Mouse (Mus musculus): ENCODE results near the gene Gm12355.
"Not testable (repeated sequence)": the region's sequence is repeated elsewhere in the genome, so short reads cannot be mapped to it uniquely, and the experiment has no call there.

Gene Gm12355

GRCm38 (mm10) chr11:98625611-98626410, at the start of gene Gm12355, which contains the start of gene Gsdma3:
TSS of gene Gm12355 (minus strand) at chr11:98625661.
TSS of gene Gsdma3 (plus strand) at chr11:98626360.
- DNase-seq (ENCODE audit: low read depth, low spot score), result no peak

DNA sequence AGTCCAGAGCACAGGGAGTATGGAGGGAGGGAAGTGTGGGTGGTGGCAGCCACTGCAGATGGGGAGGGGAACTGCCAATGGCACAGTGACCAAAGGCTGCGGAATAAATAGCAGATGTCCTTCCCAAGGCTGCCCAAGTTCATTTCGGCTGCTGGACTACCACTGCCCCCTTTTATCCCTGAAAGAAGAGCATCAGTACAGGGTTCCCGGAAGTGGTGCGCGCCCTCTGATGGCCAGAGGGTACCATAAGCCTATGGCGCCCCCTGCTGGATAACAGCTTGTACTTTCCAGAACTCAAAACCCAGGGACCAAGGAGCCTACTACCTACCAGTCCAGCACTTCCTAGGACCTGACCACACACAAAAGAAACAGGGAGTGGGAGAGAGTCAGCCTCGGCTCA, 47.7 kb upstream of the Gm12355 start:
- peak; percentile 57 for DNase-seq (ENCODE audit: low read depth, low spot score)

GRCm38 (mm10) chr11:98672482-98672881, 47.0 kb upstream of the Gm12355 start:
- no peak for DNase-seq (ENCODE audit: low read depth, low spot score)

GRCm38 (mm10) chr11:98671857-98672256, 46.4 kb upstream of the Gm12355 start:
- no peak for DNase-seq (ENCODE audit: low read depth, low spot score)

DNA sequence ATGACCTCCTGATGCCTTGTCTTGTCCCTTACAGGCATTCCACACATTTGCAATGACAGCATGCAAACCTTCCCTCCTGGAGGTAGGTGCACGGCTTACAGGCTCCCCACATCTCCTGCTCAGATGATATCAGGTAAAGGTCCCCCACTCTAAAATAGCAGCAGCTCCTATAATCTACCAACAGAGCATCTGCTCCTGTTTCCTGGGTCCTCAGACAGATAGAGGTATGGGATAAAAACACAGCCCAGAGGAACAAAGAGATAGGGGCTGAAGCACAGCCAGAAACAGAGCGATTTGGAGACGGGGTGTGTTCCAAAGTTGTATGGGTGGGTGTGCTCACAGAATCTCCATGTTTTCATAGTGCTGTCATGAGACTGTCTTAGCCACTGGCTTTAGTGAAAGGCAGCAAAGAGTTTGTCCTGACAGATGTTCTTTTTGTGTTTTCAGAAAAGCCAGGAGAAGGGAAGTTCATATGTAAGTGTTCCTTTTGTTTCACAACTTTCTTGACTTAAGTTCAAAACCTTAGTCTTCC, 45.9 kb upstream of the Gm12355 start:
- no peak for DNase-seq (ENCODE audit: low read depth, low spot score)

- DNase-seq (ENCODE audit: low read depth, low spot score), result no peak
Measured at GRCm38 (mm10) chr11:98668984-98669383, 43.5 kb upstream of the Gm12355 start.

DNA sequence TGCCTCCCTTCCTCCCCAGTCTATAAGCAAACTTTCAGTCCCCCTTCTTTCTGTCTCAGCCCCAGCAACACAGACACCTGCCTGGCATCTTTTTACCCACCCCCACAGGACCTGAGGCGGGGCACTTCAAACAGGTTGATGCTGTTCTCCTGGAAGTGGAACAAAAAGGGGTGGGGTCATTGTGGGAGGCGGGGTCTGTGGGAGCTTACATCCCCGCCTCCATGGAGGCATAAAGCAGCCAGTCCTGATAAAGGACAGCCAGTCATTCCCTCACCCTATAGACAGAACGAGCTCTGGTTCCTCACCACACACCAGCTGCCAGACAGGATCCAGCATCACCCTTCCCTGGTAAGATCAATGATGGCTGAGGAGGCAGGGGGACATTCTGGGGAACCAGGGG, 38.6 kb upstream of the Gm12355 start, which contains the start of gene Gsdma:
TSS of gene Gsdma (plus strand) at position 261 of the 400 bp plus-strand sequence.
- DNase-seq (ENCODE audit: low read depth, low spot score), result no peak

DNA sequence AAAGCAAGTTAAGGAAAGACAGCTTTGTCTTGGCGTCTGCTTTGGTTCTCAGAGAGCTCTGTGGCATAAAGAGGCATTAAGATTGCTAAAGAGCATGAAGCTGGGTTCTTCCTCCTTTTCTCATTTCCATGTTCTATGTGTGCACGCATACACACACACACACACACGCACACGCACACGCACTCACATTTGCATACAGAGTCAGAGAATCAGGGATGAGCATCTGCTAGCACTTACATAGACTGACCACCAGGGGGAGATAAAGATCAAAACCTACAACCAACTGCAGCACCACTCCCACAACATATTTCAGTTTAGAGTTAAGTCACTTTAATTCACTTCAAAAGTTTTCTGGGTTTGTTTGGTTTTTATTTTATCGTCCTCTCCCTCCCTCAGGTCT, 35.1 kb upstream of the Gm12355 start:
- peak; percentile 67 for DNase-seq (ENCODE audit: low read depth, low spot score)

GRCm38 (mm10) chr11:98655076-98655475, 29.6 kb upstream of the Gm12355 start:
- peak; percentile 26 for DNase-seq (ENCODE audit: low read depth, low spot score)

- DNase-seq (ENCODE audit: low read depth, low spot score), result no peak
Measured at GRCm38 (mm10) chr11:98646459-98646858, 21.0 kb upstream of the Gm12355 start, which contains the start of gene Gsdma2. TSS of gene Gsdma2 (plus strand) at chr11:98646759.

- DNase-seq (ENCODE audit: low read depth, low spot score), result no peak
Measured at GRCm38 (mm10) chr11:98645946-98646345, 20.5 kb upstream of the Gm12355 start.

- DNase-seq (ENCODE audit: low read depth, low spot score), result no peak
Measured at GRCm38 (mm10) chr11:98644757-98645156, 19.3 kb upstream of the Gm12355 start.

DNA sequence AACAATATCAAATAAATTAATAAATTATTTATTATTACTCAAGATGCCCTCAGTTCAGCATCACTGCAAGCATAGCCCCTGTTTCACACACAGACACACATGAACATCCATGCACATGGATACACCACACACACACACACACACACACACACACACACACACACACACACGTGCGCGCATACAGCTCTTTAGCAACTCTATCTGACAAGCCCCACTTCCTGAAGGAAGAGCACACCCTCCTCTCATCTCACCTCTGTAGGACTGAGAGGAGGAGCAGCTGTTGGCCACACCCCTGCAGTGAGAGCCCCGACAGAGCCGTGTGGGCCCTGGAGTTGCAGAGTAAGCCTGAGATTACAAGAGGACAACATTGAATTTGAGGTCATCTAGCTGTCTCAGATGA, 14.6 kb upstream of the Gm12355 start:
- DNase-seq (ENCODE audit: low read depth, low spot score), result no peak

- no peak for DNase-seq (ENCODE audit: low read depth, low spot score)
Measured at GRCm38 (mm10) chr11:98637501-98637900, 12.0 kb upstream of the Gm12355 start.

DNA sequence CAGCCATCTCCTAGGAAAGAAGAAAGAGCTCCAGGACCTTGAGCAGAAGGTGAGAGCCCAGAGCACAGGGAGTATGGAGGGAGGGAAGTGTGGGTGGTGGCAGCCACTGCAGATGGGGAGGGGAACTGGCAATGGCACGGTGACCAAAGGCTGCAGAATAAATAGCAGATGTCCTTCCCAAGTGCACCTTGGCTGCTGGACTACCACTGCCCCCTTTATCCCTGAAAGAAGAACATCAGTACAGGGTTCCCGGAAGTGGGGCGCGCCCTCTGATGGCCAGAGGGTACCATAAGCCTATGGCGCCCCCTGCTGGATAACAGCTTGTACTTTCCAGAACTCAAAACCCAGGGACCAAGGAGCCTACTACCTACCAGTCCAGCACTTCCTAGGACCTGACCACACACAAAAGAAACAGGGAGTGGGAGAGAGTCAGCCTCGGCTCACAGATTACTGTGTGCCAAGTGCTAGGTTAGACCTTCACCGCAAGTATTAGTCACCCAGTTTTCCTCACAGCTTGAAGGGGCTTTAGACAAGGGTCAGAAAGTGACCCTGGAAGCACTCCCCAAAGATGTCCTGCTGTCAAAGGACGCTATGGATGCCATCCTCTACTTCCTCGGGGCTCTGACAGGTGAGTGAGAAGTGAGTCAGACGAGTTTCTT, 10.0 kb upstream of the Gm12355 start:
- not testable (repeated sequence) for DNase-seq (ENCODE audit: low read depth, low spot score)

- no peak for DNase-seq (ENCODE audit: low read depth, low spot score)
Measured at GRCm38 (mm10) chr11:98630646-98631045, 5.2 kb upstream of the Gm12355 start.

DNA sequence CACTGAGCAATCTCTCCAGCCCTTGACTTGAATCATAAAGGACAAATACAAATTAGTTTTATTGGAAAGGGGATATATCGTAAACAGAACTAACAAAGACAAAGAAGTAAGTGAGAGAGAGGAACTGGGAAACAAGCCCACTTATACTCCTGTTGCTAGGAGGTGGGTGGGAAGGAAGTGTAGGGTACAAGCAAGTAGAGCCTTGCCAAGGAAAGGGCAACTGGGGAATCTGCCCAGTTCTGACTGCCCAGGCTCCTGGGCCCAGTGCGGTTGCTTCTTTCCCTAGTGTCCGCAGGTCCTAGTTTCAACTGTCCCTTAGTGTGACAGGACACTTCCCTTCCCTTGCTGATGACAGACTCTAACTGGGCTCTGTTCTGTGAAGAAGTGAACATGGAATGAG, 3.2 kb upstream of the Gm12355 start:
- DNase-seq (ENCODE audit: low read depth, low spot score), result no peak

DNA sequence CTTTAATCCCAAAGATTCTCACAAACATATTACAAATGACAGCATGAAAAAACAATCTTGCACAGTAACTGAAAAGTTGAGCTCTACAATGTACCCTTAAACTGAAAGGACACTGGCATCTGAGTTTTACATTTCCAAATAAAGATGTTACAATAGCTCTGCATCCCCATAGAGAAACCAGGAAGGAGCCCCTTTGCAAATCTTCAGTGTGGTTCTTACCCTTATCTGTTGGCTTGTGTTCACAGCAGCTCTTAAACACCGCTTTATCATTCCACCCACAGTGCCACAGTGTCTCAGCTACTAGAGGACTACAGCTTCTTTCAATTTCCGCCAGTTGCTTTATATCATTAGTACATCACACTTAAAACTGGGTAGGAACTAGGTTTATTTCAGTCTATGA, 1.1 kb downstream of the Gm12355 start:
- not testable (repeated sequence) for DNase-seq (ENCODE audit: low read depth, low spot score)

- DNase-seq (ENCODE audit: low read depth, low spot score), result not testable (repeated sequence)
Measured at GRCm38 (mm10) chr11:98623981-98624380, 1.5 kb downstream of the Gm12355 start.

GRCm38 (mm10) chr11:98620791-98621190, 4.7 kb downstream of the Gm12355 start:
- no peak for DNase-seq (ENCODE audit: low read depth, low spot score)

GRCm38 (mm10) chr11:98606763-98607162, 18.7 kb downstream of the Gm12355 start:
- peak; percentile 54 for DNase-seq (ENCODE audit: low read depth, low spot score)

- DNase-seq (ENCODE audit: low read depth, low spot score), result not testable (repeated sequence)
Measured at GRCm38 (mm10) chr11:98604911-98605310, 20.6 kb downstream of the Gm12355 start.
